Mouse (Mus musculus) heart, postnatal 0 days (tissue): ENCODE results near the gene Tex264. TPM values are rescaled to one million over a fixed set of nuclear protein-coding genes. Genes with fewer than 3 reads are reported as not detected.

ENCODE experiments used
- ATAC-seq: fragments of 200-750 bp; cut with Nextera tagmentation; 2 replicates; pipeline ENCODE4 v1.8.0; 2017; ENCODE audit warnings: low read depth, moderate number of reproducible peaks, moderate library complexity; ENCODE audit not compliant: insufficient read depth
- DNase-seq: peaks from one replicate; pipeline ENCODE4 v3.0.0-alpha.2; 2016; ENCODE audit warnings: low spot score
- H3K27ac ChIP-seq: fragments of 300-500 bp; sonication (generic); 2 replicates; pipeline ENCODE4 v1.5.1; 2014; ENCODE audit warnings: low read depth, mild to moderate bottlenecking
- H3K27me3 ChIP-seq: fragments of 300-500 bp; sonication (generic); 2 replicates; pipeline ENCODE4 v1.6.1; 2014; ENCODE audit warnings: low read length, mixed read lengths; ENCODE audit not compliant: control insufficient read depth, insufficient read depth
- H3K36me3 ChIP-seq: fragments of 300-500 bp; sonication (generic); replicated peaks from 2 replicates; pipeline ENCODE4 v1.6.1; 2014; ENCODE audit warnings: low read length, mixed read lengths; ENCODE audit not compliant: control insufficient read depth, insufficient read depth
- H3K4me1 ChIP-seq: fragments of 300-500 bp; sonication (generic); 2 replicates; pipeline ENCODE4 v1.6.1; 2014; ENCODE audit warnings: antibody characterized with exemption; ENCODE audit not compliant: control insufficient read depth, insufficient read depth
- H3K4me2 ChIP-seq: fragments of 300-500 bp; sonication (generic); 2 replicates; pipeline ENCODE4 v1.6.1; 2014; ENCODE audit warnings: low read depth, mild to moderate bottlenecking, low read length, moderate library complexity
- H3K4me3 ChIP-seq: fragments of 300-500 bp; sonication (generic); 2 replicates; pipeline ENCODE4 v1.5.1; 2014; ENCODE audit warnings: low read depth, low read length
- H3K9ac ChIP-seq: fragments of 300-500 bp; sonication (generic); replicated peaks from 2 replicates; pipeline ENCODE4 v1.6.1; 2014; ENCODE audit warnings: low read depth, low read length, mixed read lengths
- H3K9me3 ChIP-seq: fragments of 300-500 bp; sonication (generic); replicated peaks from 2 replicates; pipeline ENCODE4 v1.6.1; 2016; ENCODE audit warnings: low read length; ENCODE audit not compliant: control insufficient read depth
- CTCF ChIP-seq: IDR thresholded peaks from 2 replicates; pipeline ENCODE4 v1.5.1; 2016; ENCODE audit warnings: antibody characterized with exemption, control low read depth, low read depth
- EP300 ChIP-seq: IDR thresholded peaks from 2 replicates; pipeline ENCODE4 v1.6.1; 2016; ENCODE audit warnings: antibody characterized with exemption, low read depth
- WGBS: fragments of 180-500 bp; shearing (Covaris S2); extraction: QIAGEN DNeasy Blood & Tissue Kit; methylation state at CpG from one replicate; pipeline ENCODE4 v1.1.7; 2014; 5-methylcytosine and 5-hydroxymethylcytosine counted together
- polyA plus RNA-seq: library from polyadenylated mRNA; unstranded; fragments of >200 nt; fragmentation: Nextera tagmentation; extraction: Ambion mirVana; gene quantifications from 2 replicates; pipeline ENCODE4 v1.2.1, GENCODE M21; 2015
- total RNA-seq: library from RNA; depleted of rRNA; stranded (reverse); fragments of >200 nt; gene quantifications from 2 replicates; pipeline ENCODE4 v1.2.3, GENCODE M21; 2014; ENCODE audit warnings: low replicate concordance

Tex264 gene
- total and polyA plus RNA-seq, 2 experiments from 2014 or later, result 30.9 to 44.6 TPM

DNA sequence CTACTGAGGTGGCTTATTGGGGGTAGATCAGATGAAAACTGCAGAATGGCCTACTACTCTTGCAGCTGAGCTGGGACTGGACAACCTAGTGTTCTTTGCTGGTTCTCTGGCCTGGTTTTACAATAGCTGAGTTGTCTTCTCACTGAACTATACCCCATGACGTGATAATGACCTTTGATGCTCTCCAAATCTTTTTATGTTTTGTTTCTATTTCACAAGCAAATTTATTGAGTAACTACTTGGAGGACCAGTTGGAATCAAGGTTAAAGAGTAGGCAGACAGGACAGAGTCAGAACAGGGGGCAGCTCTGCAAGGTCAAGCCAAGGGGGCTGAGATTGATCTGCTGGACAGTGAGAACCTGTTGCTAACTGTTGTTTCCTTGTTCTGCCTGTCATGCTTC is 39.1 kb upstream of the Tex264 start:
- 95% methylated on average over 1 of the region's 1 CpGs for WGBS
- no peak for ATAC-seq
- no peaks in the 10 kb centered on the region for H3K27me3 ChIP-seq

GRCm38 (mm10) chr9:106716729-106717128 is 31.0 kb upstream of the Tex264 start:
- Histone ChIP-seq H3K4me2 (no peak overlapping the region), H3K4me3 (no peak overlapping the region), H3K27ac (no peak overlapping the region), H3K4me1 (no peaks in the 10 kb centered on the region), H3K9me3 (no peaks in the 10 kb centered on the region), H3K27me3 (no peaks in the 10 kb centered on the region), H3K9ac (no peak overlapping the region), H3K36me3 (peaks cover 65% of the 10 kb centered on the region)
- 93% methylated on average over 4 of the region's 4 CpGs for WGBS
- ATAC-seq (no peak), DNase-seq (no peak)
- no peak for TF ChIP-seq CTCF

More for the DNA sequence above, 39.1 kb upstream of the Tex264 start:
- H3K27ac ChIP-seq, result no peak overlapping the region
- H3K9ac ChIP-seq, result no peak overlapping the region
- H3K4me2 ChIP-seq, result no peak overlapping the region
- no peak for DNase-seq
- H3K9me3 ChIP-seq, result no peaks in the 10 kb centered on the region
- TF ChIP-seq CTCF, result no peak
- H3K4me1 ChIP-seq, result 0 out of 2 replicates have a peak, but pooled peaks cover 3% of the 10 kb centered on the region
- no peak overlapping the region for H3K4me3 ChIP-seq
- peaks cover 5% of the 10 kb centered on the region for H3K36me3 ChIP-seq

DNA sequence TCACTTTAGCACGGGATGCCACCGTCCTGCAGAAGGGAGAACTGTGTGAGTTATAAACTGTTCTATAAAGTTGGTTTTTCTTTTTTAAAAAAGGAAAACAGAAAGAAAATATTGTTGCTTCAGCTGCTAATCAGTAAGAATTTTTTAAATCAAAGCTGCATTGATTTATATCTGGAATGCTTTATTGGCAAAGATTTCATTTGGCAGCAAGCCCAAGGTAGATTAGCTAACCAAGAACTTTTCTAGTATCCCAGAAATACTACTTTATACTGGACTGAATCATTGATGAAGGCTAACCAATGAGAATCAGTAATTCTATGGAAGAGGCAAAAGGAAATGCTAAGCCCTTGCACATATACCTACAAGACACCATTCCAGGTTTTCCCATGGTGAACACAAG is 30.5 kb upstream of the Tex264 start:
- TF ChIP-seq EP300 (no peak), CTCF (no peak)
- H3K9me3 ChIP-seq, result no peaks in the 10 kb centered on the region
- no peak overlapping the region for H3K4me3 ChIP-seq
- H3K4me1 ChIP-seq, result no peaks in the 10 kb centered on the region
- WGBS, result 96% methylated on average over 2 of the region's 2 CpGs
- H3K4me2 ChIP-seq, result no peak overlapping the region
- H3K27me3 ChIP-seq, result no peaks in the 10 kb centered on the region
- peaks cover 68% of the 10 kb centered on the region for H3K36me3 ChIP-seq
- no peak overlapping the region for H3K27ac ChIP-seq
- ATAC-seq (no peak), DNase-seq (no peak)
- no peak overlapping the region for H3K9ac ChIP-seq

DNA sequence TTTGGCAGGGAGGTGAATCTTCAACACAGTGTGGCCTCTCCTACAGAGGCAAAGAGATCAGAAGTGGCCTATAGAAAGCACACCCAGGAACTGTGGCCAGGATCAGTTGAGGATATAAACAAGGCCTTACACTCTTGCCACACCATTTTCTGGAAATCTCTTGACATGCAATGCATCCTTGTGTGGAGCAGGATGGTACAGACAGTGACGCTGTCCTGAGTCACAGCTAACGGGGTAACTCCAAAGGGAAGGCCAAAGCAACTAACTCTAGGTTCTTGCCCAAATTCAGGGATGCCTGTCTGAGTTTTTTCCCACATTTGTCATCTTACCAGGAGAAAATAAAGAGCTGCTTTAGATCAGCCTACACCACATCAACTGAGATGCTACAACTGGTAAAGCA is 26.7 kb upstream of the Tex264 start:
- H3K4me3 ChIP-seq, result no peak overlapping the region
- H3K4me1 ChIP-seq, result no peaks in the 10 kb centered on the region
- TF ChIP-seq CTCF (no peak), EP300 (no peak)
- no peak overlapping the region for H3K9ac ChIP-seq
- whole genome bisulfite sequencing, result 90% methylated on average over 2 of the region's 2 CpGs
- no peaks in the 10 kb centered on the region for H3K27me3 ChIP-seq
- H3K4me2 ChIP-seq, result no peak overlapping the region
- no peaks in the 10 kb centered on the region for H3K9me3 ChIP-seq
- no peak overlapping the region for H3K27ac ChIP-seq
- ATAC-seq, result no peak
- H3K36me3 ChIP-seq, result peaks cover 72% of the 10 kb centered on the region
- DNase-seq, result no peak

DNA sequence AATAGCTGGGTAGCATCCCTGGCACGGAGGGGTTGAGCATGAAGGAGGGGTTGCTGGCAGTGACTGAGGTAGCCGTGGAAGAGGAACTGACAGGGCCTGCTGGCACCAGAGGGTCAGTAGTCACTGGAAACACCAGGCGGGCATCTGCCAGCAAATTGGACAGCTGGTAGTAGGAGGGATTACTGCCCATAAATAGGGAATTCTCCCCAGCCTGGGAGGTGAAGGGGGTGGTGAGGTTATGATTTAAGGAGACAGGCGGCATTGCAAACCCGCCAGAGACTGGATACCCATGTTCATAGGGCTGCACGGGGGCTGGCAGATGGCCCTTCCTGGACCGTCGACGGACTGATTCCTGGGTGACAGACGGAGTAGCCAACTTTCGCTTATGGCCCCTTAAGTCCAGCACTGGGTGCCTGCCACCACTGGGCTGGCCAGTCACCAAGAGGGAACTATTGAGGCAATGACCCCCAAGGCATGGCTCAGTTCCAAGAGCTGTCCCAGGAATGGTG is 7.3 kb upstream of the Tex264 start:
- Histone ChIP-seq H3K4me1 (no peaks in the 10 kb centered on the region), H3K27ac (no peak overlapping the region), H3K9ac (no peak overlapping the region), H3K36me3 (peaks cover 48% of the 10 kb centered on the region), H3K4me3 (no peak overlapping the region), H3K27me3 (no peaks in the 10 kb centered on the region), H3K9me3 (no peaks in the 10 kb centered on the region), H3K4me2 (no peak overlapping the region)
- ATAC-seq (no peak), DNase-seq (no peak)
- TF ChIP-seq CTCF (no peak), EP300 (no peak)
- WGBS, result 89% methylated on average over 11 of the region's 11 CpGs

- no peaks in the 10 kb centered on the region for H3K9me3 ChIP-seq
- no peak overlapping the region for H3K27ac ChIP-seq
- no peaks in the 10 kb centered on the region for H3K27me3 ChIP-seq
- H3K36me3 ChIP-seq, result peaks cover 17% of the 10 kb centered on the region
- DNase-seq, result no peak
- 76% methylated on average over 8 of the region's 8 CpGs for WGBS
- H3K9ac ChIP-seq, result no peak overlapping the region
- 0 out of 2 replicates have a peak, but pooled peaks cover 8% of the 10 kb centered on the region for H3K4me1 ChIP-seq
- ATAC-seq, result no peak
- no peak for TF ChIP-seq EP300
- no peak for TF ChIP-seq CTCF
- no peak overlapping the region for H3K4me2 ChIP-seq
- H3K4me3 ChIP-seq, result no peak overlapping the region
Observed at GRCm38 (mm10) chr9:106688834-106689233, 3.1 kb upstream of the Tex264 start.
